Mouse (Mus musculus): ENCODE results near the gene Cfap54.

GRCm38 (mm10) chr10:93076376-93076775 is 5.0 kb downstream of the Cfap54 start:
- no peak for TF ChIP-seq POLR2A (IDR thresholded peaks at IDR 0.05; ENCODE audit: low read depth, low read length)
- TF ChIP-seq CTCF (IDR thresholded peaks at IDR 0.05; ENCODE audit: extremely low read depth, insufficient read depth, insufficient read length, insufficient replicate concordance), result no peak

Data from spleen, adult 2 months (tissue).